Mouse (Mus musculus) embryo, embryonic 11.5 days (tissue): ENCODE measurements around the gene Acrv1.
"Not testable (repeated sequence)": the region's sequence is repeated elsewhere in the genome, so short reads cannot be mapped to it uniquely, and the experiment has no call there.

Experiments used
- DNase-seq: peaks from one replicate; pipeline ENCODE4 v3.0.0-alpha.2; 2012; ENCODE audit warnings: low read depth, low spot score

Acrv1 gene

GRCm38 (mm10) chr9:36692920-36693319 is at the start of gene Acrv1:
Acrv1 (plus strand) TSS chr9:36693220.
- no peak for DNase-seq

DNA sequence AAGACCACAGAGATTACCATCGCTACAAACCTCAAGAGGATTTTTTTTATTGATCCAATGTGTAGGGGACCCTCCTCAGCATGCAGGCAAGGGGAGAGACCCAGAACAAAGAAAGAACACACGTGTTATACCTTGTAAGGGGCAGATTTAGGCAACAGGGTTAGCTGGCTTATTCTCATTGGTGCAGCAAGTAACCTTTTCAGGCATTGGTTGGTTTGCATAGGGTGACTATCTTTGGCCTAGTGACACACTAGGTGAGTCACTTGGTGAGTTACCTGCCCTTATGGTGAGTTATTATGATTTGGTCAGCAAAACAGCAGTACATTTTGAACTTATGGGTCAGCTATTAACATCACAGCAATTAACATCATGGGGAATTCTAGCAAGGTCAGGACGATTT is 49.7 kb upstream of the Acrv1 start, which contains the start of gene A630095E13Rik:
Gene A630095E13Rik (minus strand): TSS at position 101 of the 400 bp plus-strand sequence.
- not testable (repeated sequence) for DNase-seq

GRCm38 (mm10) chr9:36681424-36681823 is 11.6 kb upstream of the Acrv1 start:
- DNase-seq = no peak

DNA sequence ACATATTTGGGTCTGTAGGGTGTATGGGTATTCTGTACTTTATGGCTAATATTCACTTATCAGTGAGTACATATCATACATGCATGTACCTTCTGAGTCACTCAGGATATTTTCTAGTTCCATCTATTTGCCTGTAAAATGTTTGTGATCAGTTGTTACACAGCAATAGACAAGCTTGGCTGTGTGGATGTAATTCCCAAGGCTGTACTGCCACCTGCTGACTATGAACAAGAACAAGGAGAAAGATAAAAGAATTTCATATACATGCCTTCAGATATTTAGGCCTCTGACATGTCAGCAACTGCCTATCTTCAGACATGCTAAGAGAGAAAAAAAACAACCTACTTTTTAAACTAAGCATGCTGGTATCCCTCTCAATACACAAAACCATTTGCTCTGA is 5.7 kb upstream of the Acrv1 start:
- peak; percentile 8 for DNase-seq

GRCm38 (mm10) chr9:36694276-36694675 is 1.3 kb downstream of the Acrv1 start:
- no peak for DNase-seq

DNA sequence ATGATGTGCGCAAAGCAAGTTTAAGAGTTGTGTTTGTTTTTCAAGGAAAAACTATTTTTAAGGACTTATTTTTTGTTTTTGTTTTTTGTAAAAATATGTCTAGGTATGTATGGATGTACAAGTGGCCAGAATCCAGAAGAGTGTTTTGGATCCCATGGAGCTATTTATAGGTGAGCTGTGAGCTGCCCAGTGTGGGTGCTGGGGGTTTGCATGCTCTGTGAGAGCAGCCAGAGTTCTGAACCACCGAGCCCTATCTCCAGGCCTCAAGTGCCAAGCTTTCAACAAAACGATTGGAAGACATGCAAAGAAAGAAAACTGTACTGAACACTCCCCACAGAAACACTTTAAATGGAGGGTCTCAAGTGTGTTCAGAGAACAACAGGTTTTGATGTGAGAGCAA is 12.9 kb downstream of the Acrv1 start:
- DNase-seq = no peak

DNA sequence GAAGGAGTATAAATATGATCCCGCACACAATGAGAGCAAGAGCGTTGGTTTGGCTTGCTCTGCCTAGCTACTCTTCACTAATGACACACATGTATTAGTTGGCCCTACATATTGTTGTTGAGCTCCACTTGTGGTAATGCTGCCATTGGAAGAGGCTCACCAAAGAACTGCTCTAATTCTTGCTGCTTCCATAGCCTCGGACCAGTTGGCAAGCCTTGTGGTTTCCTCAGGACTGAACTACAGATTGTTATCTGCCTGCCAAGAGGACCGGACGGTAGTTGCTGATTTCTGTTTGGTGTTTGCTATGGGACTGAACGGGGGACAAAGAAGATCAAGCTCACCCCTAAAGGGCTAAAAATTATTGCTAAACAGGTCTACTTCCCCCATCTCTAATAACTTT is 14.3 kb downstream of the Acrv1 start:
- DNase-seq = no peak

GRCm38 (mm10) chr9:36716624-36717023 is 23.6 kb downstream of the Acrv1 start:
- DNase-seq = no peak

- peak; percentile 88 for DNase-seq
These were observed 33.4 kb downstream of the Acrv1 start for GRCm38 (mm10) chr9:36726131-36727033.

DNA sequence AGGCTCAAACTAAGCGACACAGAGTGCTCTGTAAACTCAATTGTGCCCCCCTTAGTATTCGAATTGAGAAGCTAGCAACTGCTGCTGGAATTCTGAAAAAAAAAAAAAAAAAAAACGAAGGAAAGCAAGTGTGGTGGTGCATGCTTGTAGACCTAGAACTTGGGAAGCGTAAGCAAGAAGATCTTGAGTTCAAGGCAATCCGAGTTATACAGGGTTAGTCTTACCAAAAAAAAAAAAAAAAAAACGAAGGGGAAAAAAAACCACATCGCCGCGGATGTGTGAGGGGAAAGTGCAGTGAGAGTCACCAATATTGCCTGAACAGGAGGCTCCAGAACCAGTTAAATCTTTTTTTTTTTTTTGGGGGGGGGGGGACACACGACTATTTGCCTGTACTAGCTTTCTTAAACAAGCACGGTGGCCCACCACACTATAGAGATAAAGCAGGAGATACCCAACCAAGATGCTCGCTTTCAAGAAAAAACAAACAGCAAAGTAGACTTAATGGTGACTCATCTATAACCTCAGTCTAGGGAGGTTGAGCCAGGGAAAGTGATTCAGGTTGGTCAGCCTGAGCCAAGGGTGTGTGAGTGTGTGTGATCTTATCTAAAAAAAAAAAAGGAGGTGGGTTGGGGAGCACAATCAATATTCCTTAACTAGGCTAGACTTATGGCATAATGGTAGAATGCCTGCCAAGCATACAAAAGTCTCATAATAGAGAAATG is 34.2 kb downstream of the Acrv1 start, which contains the start of gene Chek1:
Gene Chek1 (minus strand): TSS at position 32 of the 722 bp plus-strand sequence.
- no peak for DNase-seq
